Mouse (Mus musculus) E14TG2a.4 (cell line): ENCODE measurements around the gene Corin.

Source experiments
- CTCF ChIP-seq: conservative IDR thresholded peaks from 2 replicates; pipeline ENCODE4 v1.5.1; 2014; ENCODE audit warnings: low read length
- NANOG ChIP-seq: IDR thresholded peaks from 2 replicates; pipeline ENCODE4 v1.6.1; 2014; ENCODE audit warnings: borderline replicate concordance, low read length, mixed read lengths
- POU5F1 ChIP-seq: IDR thresholded peaks from 2 replicates; pipeline ENCODE4 v1.6.1; 2014; ENCODE audit warnings: low read length, borderline replicate concordance

- no peak for TF ChIP-seq CTCF
- no peak for TF ChIP-seq POU5F1
- no peak for TF ChIP-seq NANOG
Measured at GRCm38 (mm10) chr5:72427556-72427955, 76.7 kb downstream of the Corin start.
